Mouse (Mus musculus): ENCODE measurements around the gene Hip1r. TPM values are rescaled to one million over a fixed set of nuclear protein-coding genes. Genes with fewer than 3 reads are reported as not detected.
"Not testable (repeated sequence)": the region's sequence is repeated elsewhere in the genome, so short reads cannot be mapped to it uniquely, and the experiment has no call there.

The Hip1r gene
- total RNA-seq, 4 experiments from 2014 or later = 59.9 to 72.4 (median 63.5) TPM

GRCm38 (mm10) chr5:124035406-124035805 is 62.0 kb downstream of the Hip1r start:
- DNase-seq (ENCODE audit: low spot score in 2 of 2) = no peak

GRCm38 (mm10) chr5:124035806-124036205 is 62.4 kb downstream of the Hip1r start:
- no peak for DNase-seq (ENCODE audit: low spot score in 2 of 2)

- no peak for DNase-seq (ENCODE audit: low spot score in 2 of 2)
These were observed 62.9 kb downstream of the Hip1r start for GRCm38 (mm10) chr5:124036341-124036740.

- DNase-seq (ENCODE audit: low spot score in 2 of 2) = no peak
These were observed 63.4 kb downstream of the Hip1r start for GRCm38 (mm10) chr5:124036836-124037235.

- no peak for DNase-seq (ENCODE audit: low spot score in 2 of 2)
These were observed 66.2 kb downstream of the Hip1r start for GRCm38 (mm10) chr5:124039602-124040001.

GRCm38 (mm10) chr5:124041097-124041496 is 67.7 kb downstream of the Hip1r start:
- peak in 1 of 2 experiments; percentile 58 for DNase-seq (ENCODE audit: low spot score in 2 of 2)

- peak in 1 of 2 experiments; percentile 87 for DNase-seq (ENCODE audit: low spot score in 2 of 2)
These were observed 70.0 kb downstream of the Hip1r start for GRCm38 (mm10) chr5:124043212-124043978.

GRCm38 (mm10) chr5:124043999-124044398 is 70.6 kb downstream of the Hip1r start:
- DNase-seq (ENCODE audit: low spot score in 2 of 2) = no peak

- no peak for DNase-seq (ENCODE audit: low spot score in 2 of 2)
These were observed 72.1 kb downstream of the Hip1r start for GRCm38 (mm10) chr5:124045453-124046010.

- no peak for DNase-seq (ENCODE audit: low spot score in 2 of 2)
These were observed 73.4 kb downstream of the Hip1r start for GRCm38 (mm10) chr5:124046741-124047401.

- no peak for DNase-seq (ENCODE audit: low spot score in 2 of 2)
These were observed 76.0 kb downstream of the Hip1r start for GRCm38 (mm10) chr5:124049249-124050045.

- no peak for DNase-seq (ENCODE audit: low spot score in 2 of 2)
These were observed 76.9 kb downstream of the Hip1r start for GRCm38 (mm10) chr5:124050095-124051050.

GRCm38 (mm10) chr5:124051899-124052491 is 78.6 kb downstream of the Hip1r start:
- no peak for DNase-seq (ENCODE audit: low spot score in 2 of 2)

GRCm38 (mm10) chr5:124052641-124053040 is 79.2 kb downstream of the Hip1r start:
- DNase-seq (ENCODE audit: low spot score in 2 of 2) = not testable (repeated sequence)

Small RNAs within 50 kb of the gene (microRNA-seq; reads per million reads assigned to microRNA genes)
- 0.42 to 0.88 reads per million in 2 experiments for gene Mir7032

Other genes with a start within 250 kb of the Hip1r start
- gene Rsrc2, start 224.2 kb upstream of the Hip1r start, total RNA-seq (2022) = 10 to 100 TPM; 66.7 to 90.2 (median 78.9) TPM
- 1 to 10 TPM in 1 of 4 experiments, under 1 TPM in 3; 0.48 to 1.4 (median 0.74) TPM for gene Kntc1, start 223.9 kb upstream of the Hip1r start, total RNA-seq (2022)
- gene Hcar2, start 108.1 kb upstream of the Hip1r start, total RNA-seq (2022) = 1 to 10 TPM in 2 of 4 experiments, under 1 TPM in 1, not detected in 1; 0.24 to 2.8 (median 1.3) TPM
- 1 to 10 TPM in 2 of 4 experiments, under 1 TPM in 2; 0.88 to 1.4 (median 1.1) TPM for gene Hcar1, start 93.6 kb upstream of the Hip1r start, total RNA-seq (2022)
- gene Denr, start 66.5 kb upstream of the Hip1r start, total RNA-seq (2022) = 10 to 100 TPM; 67.8 to 76.3 (median 73.0) TPM
- gene Gm43518, start 46.2 kb upstream of the Hip1r start, total RNA-seq (2022) = 1 to 10 TPM in 1 of 4 experiments, not detected in 3; 1.2 TPM
- 1 to 10 TPM; 2.0 to 6.9 (median 5.4) TPM for gene Ccdc62, start 42.9 kb upstream of the Hip1r start, total RNA-seq (2022)
- 10 to 100 TPM; 35.5 to 47.5 (median 42.3) TPM for gene Vps37b, start 58.6 kb downstream of the Hip1r start, total RNA-seq (2022)
- 10 to 100 TPM; 54.5 to 61.4 (median 56.3) TPM for gene Abcb9, start 122.2 kb downstream of the Hip1r start, total RNA-seq (2022)
- gene Ogfod2, start 138.7 kb downstream of the Hip1r start, total RNA-seq (2022) = 10 to 100 TPM; 29.4 to 36.2 (median 32.3) TPM
- gene Arl6ip4, start 142.5 kb downstream of the Hip1r start, total RNA-seq (2022) = 10 to 100 TPM; 58.5 to 70.6 (median 61.2) TPM

All from left cerebral cortex, adult 8-10 months (tissue).